Mouse (Mus musculus) CD4-positive, CD25-positive, alpha-beta regulatory T cell, adult 2 months (primary cell): Measurements from ENCODE around the gene Gchfr.
A peak's percentile ranks its signal among the peaks of the same experiment; 100 is the strongest.

Source experiments
- DNase-seq: peaks from one replicate; pipeline ENCODE4 v3.0.0-alpha.2; 2012; ENCODE audit warnings: low read depth, low spot score

Gchfr gene

DNA sequence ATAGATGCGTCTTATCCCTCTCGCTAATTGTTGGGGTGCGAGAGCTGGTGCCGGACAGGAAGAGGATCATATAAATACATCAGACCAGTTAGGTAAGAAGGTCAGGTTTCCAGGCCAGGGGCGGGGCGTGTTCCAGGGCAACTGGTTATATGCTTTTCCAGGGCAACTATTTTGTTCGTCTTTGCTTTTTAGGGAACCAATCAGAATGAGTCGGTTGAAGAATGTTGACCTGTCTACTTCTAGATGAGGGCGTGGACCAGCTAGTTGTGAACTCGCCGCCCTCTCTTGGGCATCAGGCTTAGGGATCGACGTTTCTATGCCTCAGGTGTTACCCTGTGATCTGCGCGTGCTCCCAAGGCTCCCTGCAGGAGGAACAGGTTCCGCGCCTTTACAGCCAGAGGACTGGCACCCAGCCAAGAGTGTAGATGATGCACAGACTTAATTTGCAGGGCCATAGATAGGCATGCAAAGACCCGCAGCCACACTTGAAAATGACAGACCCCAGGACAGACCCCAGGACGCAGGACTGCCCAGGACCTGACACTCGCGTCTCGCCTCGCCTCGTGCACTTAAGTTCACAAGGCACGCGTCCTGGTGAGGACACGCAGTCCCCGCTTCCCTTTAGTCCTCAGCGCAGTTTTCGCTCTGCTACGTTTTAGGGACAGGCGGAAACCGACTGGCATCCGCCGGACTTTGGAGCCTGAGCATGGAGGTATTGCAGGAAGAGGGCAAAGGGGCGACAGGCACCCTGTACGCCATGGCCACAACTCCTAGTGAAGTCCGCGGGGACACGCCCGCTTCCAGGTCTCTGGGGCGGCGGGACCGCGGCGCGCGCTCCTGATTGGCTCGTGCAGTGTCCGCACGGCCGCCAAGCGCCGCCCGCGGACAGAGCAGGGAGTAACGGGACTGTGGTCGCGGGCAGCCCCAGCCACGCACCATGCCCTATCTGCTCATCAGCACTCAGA, at the start of gene Gchfr:
Gene Gchfr (plus strand): TSS at position 873 of the 965 bp plus-strand sequence.
- DNase-seq: peak; percentile 60

DNA sequence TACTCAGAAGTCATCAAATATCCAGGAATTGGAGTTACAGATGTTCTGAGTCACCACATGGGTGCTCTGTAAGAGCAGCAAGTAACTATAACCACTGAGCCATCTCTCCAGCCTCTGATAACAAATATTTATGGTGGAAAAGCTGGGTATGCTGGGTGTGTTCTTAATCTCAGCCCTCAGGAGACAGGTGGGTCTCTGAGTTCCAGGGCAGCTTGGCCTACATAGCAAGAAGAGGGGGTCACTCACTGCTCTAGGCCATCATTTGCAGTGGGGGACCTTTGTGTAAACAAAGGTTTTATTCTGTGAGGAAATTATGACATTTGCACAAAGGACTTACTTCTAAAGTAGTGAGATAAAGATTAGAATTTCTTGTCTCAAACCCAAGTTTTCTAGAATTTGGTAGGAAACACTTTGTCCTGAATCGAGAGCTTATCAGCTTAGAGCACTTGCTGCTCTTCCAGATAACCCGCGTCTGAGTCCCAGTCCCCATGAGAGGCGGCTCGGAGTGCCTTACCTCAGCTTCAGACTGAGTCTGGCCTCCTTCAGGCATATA, 31.2 kb upstream of the Gchfr start:
- DNase-seq: no peak

DNA sequence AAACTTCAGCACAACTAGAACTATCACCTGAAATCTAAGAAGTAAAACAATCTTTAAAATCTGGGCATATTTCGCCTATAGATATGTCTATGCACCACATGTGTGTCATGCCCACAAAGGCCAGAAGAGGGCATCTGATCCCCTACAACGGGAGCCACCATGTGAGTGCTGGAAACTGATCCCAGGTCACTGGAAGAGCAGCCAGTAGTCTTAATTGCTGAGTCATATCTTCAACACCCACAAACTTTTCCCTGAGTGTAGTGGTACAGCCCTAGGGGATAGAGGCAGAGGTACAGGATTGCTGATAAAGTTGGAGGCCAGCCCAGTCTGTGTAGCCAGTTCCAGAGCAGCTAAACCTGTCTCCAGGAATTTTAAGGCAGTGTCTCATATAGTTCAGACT, 22.4 kb upstream of the Gchfr start:
- peak; percentile 37 for DNase-seq

DNA sequence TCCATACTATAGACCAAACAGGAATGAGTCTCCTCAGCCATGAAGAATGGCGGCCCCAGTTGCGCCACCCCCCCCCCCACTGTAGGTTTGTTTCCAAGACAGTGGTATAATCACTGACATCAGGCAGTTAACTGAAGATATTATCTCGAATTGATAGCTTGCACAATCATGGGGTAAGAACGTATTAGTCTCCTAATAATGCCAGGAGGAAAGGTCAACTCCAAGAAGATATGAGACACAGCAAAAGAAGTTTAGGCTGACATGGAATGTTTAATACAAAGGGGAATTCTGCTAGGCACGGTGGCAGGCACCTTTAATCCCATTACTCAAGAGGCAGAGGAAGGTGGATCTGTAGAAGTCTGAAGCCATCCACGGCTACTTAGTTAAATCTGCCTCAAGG, 21.1 kb upstream of the Gchfr start:
- no peak for DNase-seq

DNA sequence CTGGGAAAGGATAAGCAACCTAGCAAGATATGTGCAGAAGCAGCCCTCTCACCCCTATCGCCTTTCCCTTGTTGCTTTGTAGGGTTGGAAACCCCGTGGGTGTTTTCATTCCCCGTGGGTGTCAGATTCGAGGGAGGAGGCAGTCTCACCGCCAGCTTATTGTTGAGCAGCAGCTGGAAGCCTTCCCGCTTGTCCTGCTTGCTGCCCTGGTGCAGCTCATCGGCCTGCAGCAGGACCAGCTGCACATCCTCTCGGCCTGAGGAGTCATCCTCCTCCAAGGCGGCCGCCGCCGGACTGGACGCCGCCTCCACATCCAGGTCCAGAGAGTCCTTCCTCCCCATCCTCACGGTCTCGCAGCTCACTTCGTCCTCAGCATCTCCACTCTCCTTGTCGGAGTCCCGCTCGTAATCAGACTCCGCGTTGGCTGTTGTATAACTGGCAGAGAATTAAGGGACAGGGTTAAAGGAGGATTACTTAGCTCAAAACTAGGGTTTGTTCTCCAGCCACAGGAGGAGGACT, 20.4 kb upstream of the Gchfr start:
- DNase-seq: no peak

DNA sequence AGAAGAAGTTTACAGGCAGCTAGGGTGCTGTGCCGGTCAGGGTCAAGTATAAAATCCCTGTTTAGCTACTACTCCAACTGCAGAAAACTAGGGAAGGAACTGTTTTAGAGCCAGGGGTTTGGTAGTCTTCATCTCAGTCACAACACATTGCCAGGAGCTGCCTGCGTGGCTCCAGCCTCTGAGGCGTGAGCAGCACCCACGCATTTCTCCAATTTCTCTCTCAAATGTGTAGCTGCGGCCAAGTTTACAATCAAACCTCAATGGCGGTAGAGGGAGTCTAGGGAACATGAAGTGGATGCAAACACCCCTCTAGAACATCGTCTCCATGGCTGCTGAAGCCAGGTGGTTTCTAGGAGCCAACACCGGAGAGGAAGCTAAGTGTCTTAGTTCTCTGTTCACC, 19.8 kb upstream of the Gchfr start:
- DNase-seq: no peak

DNA sequence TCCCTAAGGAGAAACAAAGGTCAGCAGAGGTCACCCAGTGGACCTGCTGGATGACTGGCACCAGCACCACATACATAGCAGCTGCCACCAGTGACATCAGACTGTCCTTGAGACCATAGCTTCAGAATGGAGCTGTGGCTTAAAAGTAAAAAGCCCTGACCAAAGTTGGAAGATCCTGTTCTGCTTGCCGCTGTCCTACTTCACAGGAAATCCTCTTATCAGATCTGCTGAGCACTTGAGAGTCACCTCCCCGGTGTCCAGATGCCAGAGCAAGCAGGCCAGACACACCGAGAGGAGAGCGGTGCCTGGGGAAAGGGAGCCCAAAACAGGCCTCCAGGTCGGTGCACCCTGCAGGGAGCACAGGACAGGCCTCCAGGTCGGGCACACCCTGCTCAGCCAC, 15.3 kb upstream of the Gchfr start:
- DNase-seq: no peak

DNA sequence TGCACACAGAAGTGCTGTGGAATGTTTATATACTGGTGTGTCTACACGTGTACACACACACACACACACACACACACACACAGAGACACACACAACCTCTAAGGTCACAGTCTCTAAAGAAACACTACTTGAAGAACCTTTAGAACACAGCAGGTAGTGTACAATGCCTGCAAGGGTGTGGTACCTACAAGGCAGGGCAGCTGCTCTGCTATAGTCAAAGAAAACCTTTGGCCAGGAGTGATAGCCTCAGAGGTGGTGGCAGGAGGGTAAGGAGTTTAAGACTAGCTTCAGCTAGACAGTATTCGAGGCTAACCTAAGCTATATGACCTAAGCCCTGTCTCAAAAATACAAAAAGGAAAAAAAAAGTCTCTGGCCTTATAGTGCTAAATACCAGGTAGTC, 12.9 kb upstream of the Gchfr start:
- no peak for DNase-seq

DNA sequence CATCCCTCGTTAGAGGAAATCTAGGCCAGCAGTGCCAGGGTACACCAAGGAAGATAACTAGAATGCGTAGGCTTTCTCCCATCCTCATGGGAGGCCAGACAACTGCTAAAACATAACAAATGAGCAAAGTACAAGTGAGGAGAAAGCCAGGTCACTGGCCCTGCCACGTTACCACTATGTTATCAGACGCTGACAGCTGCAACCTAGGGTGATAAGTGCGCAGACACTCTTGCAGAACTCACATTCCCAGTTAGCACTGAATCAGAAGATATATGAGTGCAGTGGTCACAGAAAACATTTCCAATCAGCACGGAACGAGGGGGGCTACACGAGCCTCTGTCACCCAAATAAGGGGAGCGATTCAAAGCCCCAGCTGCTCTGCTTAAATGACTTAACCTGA, 12.2 kb upstream of the Gchfr start:
- DNase-seq: no peak

DNA sequence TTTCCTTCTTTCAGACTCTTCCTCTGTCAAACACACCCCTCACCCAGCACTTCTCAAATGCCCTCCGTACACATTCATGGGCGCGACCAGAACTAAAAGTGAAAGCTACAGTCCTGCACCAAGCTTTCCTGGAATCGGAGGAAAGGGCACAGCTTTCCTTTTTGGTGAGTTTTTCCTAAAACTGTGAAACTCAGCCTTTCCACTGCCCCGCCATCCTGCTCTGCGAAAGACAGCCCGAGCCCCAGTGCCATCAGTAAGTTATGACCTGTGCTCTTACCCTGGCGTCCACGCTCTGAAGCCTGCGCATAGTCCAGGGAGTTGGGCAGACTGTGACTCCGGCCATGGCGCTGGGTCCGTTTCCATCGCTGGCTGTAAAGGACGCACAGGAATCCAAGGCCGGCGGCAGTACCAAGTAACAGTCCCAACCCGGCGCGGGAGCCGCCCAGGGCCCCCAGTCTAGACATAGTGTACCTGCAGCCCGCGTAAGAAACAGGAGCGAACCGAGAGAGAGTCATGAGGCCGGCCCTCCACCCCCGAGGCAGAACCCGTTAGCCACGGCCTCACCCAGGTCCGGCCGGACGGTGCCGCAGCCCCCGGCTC, 11.4 kb upstream of the Gchfr start:
- DNase-seq: no peak

DNA sequence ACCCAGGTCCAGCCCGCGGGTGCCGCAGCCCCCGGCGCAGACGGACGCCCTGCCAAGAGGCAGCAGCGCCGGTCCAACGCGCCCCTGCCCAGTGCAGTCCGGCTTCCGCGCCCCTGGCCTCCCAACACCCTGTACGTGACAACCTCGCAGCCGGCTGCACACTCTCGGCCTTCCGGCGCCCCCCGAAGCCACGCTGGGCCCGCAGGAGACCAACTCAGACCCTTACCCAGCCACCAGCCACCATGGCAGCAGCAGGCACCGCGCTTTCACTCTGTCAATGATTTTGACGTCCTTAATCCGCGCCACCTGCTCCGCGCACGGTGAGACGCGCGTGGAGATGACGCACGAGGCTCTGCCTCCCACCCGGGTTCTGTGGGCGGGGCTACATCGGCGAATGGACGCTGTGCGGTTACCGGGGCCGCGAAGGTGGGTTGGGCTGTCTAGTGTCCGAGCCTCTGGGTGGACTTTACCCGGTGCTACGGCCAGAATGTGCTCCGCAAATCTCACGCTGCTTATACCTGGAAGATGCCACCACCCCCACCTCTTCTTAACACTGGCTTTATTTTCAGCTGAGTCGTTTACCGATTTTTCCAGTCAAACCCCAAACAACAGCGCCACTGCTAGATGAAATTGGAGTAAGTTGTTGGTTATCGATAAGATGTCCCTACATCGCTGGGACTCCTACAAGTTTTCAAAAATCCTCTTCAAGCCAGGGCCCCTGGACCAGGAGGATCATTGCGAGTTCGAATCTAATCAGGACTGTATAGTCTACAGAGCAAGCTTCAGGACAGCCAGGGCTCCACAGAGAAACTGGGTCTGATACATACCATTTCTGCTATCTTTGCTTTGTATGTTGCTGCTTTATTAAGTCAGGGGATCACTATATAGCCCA, 10.6 kb upstream of the Gchfr start, which contains the start of gene Rmdn3:
Gene Rmdn3 (minus strand): TSS at position 354 of the 892 bp plus-strand sequence.
- DNase-seq: peak; percentile 97

DNA sequence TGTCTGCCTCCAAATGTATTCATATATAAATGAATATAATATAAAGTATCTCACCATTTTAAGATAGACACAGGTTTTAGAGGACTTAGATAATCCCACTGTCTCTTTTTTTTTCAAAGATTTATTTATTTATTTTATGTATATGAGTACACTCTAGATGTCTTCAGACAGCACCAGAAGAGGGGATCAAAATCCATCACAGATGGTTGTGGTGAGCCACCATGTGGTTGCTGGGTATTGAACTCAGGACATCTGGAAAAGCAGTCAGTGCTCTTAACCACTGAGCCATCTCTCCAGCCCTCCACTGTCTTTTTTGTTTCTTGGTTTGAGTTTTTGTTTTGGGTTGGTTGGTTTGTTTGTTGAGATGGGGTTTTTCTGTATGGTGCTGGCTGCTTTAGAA, 9.7 kb upstream of the Gchfr start:
- no peak for DNase-seq

DNA sequence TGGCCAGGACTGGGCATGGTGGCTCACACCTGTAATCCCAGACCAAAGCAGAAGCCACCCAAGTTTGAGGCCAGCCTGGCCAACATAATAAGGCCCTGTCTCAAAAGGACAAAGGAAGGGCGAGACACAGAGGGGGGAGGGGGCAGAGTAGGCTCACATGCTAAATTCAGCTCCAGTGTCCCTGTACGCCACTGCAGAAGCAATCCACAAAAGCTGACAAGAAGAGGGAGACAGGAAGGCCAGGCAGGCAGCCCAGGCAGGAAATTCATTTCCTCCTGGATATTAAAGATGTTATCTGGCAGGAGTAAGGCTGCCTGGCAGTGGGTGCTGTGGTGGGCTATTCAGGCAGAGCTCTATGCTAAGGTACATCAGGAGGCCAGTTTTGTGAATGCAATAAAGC, 6.3 kb upstream of the Gchfr start:
- DNase-seq: no peak

DNA sequence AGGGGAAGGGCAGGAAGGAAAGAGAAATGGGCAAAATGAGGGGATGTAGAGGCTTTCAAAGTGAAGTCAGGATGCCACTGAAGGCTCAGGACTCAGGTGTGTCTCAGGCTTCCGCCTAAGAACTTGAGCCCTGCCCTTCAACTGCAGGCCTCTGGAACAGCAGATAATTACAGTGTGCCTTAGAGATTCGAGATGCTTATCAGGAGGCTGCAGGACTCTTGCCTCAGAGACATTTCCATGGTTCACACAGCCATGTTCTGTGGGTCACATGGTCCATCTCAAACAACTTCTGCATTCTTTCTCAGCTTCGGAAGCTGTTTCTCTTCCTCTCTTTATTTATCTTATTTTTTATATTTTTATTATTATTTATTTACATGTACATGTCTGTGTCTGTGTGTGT, 4.4 kb upstream of the Gchfr start:
- DNase-seq: no peak

DNA sequence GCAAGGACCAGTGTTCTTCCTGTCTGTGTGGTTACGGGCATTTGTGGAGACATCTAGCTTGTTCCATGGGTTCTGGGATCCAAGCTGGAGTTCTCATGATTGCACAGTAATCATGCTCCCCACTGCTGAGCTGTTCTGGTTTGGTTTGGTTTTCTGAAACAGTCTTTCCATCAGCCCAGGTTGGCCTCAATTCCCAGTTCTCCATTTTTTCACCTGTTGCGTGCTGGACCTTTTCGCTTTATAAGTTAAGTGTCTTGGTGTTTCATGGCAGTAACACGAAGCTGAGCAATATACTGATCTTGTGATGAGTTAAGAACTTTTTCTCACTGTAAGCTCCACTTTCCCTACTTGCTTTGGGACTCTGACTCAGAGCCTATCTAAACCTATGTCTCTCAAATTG, 3.6 kb upstream of the Gchfr start:
- no peak for DNase-seq

DNA sequence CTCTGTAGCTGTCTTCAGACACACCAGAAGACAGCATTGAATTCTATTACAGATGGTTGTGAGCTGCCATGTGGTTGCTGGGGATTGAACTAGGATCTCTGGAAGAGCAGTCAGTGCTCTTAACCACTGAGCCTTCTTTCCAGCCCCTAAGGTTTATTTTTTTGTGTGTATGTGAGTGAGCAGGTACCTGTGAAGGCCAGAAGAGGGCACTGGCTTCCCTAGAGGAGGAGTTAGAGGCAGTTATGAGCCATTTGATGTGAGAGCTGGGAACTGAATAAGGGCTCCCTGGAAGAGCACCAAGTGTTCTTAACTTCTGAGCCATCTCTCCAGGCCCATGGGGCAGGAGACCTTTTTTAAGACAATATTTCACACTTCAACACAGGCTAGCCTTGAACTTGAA, 2.2 kb upstream of the Gchfr start:
- DNase-seq: peak; percentile 15

DNA sequence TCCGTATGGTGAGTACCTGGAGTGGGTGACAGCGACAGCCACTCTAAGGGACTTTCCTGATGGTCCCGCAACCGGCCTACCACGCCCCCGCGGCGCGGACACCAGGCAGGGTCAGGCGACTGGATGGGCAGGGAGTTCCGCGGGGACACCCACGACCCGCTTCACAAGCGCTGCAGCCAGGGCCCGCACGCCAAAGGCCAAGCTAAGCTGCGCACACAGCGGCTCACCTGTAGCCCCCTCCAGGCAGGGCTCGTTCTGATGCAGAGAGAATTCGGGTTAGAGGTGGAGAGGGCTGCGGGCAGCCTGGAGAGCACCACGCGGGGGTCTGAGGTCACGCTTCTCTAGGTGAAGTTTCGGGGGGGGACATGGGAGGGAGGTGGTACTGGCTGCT, 288 bp downstream of the Gchfr start:
- DNase-seq: no peak

DNA sequence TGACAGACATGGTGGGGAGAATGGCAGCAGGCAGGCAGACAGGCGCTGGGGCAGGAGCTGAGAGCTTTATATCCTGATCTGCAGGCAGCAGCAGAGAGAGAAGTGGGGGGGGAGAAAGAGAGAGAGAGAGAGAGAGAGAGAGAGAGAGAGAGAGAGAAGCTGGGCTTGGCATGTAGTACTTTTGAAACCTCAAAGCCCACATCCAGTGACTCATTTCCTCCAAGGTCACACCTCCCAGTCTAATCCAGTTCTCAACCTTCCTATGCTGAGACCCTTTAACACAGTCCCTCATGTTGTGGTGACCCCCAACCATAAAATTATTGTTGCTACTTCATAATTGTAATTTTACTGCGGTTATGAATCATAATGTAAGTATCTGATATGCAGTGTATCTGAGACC, 2.7 kb downstream of the Gchfr start:
- DNase-seq: no peak

DNA sequence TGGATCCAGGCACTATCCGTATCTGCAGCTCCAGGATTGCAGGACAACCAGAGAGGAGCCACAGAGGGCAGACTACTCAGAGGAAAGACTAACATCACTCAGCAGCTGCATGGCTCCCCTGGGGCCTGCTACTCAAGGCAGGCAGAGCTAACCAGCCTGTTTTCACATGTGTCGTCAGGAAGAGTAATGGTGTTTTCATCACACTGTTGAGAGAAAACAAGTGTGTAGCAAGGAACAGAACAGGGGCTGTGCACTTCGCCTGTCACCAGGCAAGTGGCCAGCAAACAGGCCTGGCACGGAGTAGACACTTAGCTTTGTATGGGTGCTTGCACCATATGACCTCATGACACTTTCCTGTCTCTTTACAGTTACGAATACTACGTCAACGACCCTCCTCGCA, 4.0 kb downstream of the Gchfr start:
- DNase-seq: no peak

DNA sequence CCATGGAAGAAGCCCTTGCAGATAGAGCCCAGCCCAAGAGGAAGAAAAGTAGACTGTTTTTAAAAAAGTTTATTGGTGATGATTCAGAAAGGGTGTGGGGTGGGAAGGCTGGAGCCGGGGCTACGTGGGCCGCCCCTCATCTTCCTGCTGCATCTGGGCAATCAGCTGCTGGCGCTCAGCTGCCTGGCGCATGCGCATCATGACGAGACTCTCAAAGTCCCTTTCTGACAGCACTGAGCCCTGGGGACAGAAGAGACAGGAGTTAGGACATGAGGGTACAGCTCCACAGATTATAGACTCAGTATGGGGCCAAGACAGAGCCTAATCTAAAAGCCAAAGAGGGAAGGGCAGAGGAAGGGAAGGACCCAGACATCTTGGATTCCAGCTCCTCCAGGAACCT, 4.9 kb downstream of the Gchfr start:
- DNase-seq: no peak

DNA sequence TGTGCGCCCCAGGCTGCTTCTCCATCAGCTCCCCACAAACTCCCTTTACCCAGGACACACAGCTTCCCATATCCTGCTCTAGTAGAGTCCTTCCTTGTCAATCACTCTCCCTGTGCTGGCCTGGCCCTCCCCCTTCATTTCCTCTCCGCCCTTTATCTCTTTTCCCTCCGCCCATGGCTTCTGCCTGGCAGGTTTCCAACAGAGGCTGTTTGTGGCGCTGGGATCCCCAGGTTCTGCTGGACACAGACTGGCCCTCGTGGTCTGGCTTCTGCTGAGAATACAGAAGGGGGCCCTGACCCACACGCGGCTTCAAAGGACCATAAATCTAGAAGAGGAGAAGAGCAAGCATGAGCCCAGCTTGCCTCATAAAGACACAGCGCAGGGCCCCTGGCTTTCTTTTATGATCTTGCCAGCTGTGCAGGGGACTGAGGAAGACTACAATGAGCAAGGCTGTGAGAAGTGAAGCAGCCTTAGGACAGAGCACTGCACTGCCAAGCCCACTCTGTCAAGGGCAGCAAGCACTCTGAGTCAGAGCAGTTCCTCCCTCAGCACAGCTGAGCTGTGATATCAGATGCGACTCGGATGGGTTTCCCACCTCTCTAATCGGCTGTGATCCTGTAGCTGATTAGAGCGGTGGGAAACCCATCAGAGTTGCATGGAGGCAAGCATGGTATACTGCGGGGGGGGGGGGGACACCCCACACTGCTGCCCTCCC, 5.4 kb downstream of the Gchfr start:
- no peak for DNase-seq
